Mouse (Mus musculus): Measurements from ENCODE around the gene Lama4. TPM values are rescaled to one million over a fixed set of nuclear protein-coding genes. Genes with fewer than 3 reads are reported as not detected.

Gene Lama4
- polyA plus RNA-seq, 1 experiment from 2014 or later = 17.5 TPM

DNA sequence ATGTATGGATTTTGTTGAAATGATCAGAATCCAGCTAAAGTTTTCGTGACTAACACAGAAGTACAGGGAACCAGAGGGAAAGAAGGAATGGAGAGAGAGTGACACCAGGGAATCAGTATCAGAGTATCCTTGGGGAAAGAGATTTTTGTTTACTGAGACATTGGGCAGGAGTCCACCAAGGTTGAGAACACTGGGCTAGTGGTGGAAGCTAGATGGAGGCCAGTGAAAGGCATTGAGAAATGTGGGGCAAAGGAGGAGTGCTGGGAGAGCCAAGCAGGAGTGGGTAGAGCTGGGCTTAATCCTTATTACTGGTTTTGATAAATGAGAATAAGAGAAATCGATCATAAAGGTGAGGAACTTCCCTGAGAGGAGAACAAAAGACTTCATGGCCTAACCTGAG, 4.2 kb downstream of the Lama4 start:
- 87% methylated on average over 2 of the region's 2 CpGs for WGBS
- no peak overlapping the region for H3K4me3 ChIP-seq (replicated peaks; ENCODE audit: low read length)
- H3K4me2 ChIP-seq (ENCODE audit: low read length) = no peak overlapping the region
- H3K27me3 ChIP-seq (replicated peaks; ENCODE audit: control insufficient read depth, insufficient read depth, low read length) = no peaks in the 10 kb centered on the region
- H3K27ac ChIP-seq (ENCODE audit: low read length) = no peak overlapping the region
- H3K4me1 ChIP-seq (replicated peaks; ENCODE audit: control insufficient read depth, insufficient read depth, low read length) = peaks cover 12% of the 10 kb centered on the region
- H3K9ac ChIP-seq (replicated peaks; ENCODE audit: low read depth, low read length) = no peak overlapping the region
- H3K9me3 ChIP-seq (ENCODE audit: control insufficient read depth, low read length) = no peaks in the 10 kb centered on the region
- no peaks in the 10 kb centered on the region for H3K36me3 ChIP-seq (ENCODE audit: control insufficient read depth, insufficient read depth)
- ATAC-seq = no peak

DNA sequence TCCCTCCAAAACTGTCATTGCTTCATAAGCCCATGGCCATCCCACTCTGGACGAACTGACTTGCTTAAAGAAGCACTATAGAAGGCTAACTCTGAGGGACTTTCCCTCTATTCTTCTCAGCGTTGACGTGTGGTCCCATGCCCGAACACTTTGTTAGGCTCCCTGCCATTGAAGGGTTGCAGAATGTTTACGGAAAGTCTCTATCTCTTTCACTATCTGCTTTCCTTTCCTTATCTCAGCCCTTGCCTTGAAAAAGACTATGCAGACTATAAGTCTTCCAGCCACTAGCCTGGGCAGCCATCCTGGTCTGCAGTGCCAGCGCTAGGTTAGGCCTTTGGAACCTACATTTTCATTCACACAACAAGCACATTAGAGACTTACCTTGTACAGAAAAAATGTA, 4.7 kb downstream of the Lama4 start:
- Histone ChIP-seq H3K9me3 (ENCODE audit: control insufficient read depth, low read length) (no peaks in the 10 kb centered on the region), H3K27ac (ENCODE audit: low read length) (no peak overlapping the region), H3K9ac (replicated peaks; ENCODE audit: low read depth, low read length) (no peak overlapping the region), H3K4me3 (replicated peaks; ENCODE audit: low read length) (no peak overlapping the region), H3K4me1 (replicated peaks; ENCODE audit: control insufficient read depth, insufficient read depth, low read length) (peaks cover 10% of the 10 kb centered on the region), H3K36me3 (ENCODE audit: control insufficient read depth, insufficient read depth) (no peaks in the 10 kb centered on the region), H3K4me2 (ENCODE audit: low read length) (no peak overlapping the region), H3K27me3 (replicated peaks; ENCODE audit: control insufficient read depth, insufficient read depth, low read length) (no peaks in the 10 kb centered on the region)
- ATAC-seq = no peak
- 90% methylated on average over 6 of the region's 6 CpGs for WGBS

DNA sequence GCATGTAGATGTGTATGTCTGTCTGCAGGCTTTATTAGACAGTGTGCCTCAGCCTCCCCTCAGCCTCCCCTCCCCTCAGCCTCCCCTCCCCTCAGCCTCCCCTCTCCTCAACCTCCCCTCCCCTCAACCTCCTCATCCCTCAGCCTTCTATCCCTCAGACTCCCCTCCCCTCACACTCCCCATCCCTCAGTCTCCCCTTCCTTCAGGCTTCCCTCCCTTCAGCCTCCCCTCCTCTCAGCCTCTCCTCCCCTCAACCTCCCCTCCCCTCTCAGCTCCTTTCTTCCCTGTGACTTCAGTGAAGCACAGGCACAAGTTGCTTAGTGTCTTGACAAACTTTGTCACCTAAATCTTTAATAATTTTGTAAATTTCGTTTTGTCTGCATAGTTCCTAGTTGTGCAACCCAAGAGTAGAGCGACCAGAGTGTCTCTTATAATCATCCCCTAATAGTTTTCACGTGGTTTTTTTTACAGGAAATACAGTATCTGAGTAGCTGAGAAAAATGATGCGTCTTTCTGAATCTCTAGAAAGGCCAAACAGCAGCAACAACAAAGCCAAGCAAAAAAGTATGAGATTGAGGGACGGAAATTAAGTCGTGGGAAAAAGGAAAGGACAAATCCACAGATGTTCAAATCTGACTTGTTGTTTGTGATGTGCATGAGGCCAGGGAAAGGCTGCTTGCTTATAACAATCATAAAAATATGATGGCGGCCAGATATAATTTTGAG, 7.1 kb downstream of the Lama4 start:
- Histone ChIP-seq H3K9ac (replicated peaks; ENCODE audit: low read depth, low read length) (no peak overlapping the region), H3K4me3 (replicated peaks; ENCODE audit: low read length) (no peak overlapping the region), H3K9me3 (ENCODE audit: control insufficient read depth, low read length) (no peaks in the 10 kb centered on the region), H3K36me3 (ENCODE audit: control insufficient read depth, insufficient read depth) (no peaks in the 10 kb centered on the region), H3K27me3 (replicated peaks; ENCODE audit: control insufficient read depth, insufficient read depth, low read length) (no peaks in the 10 kb centered on the region), H3K4me1 (replicated peaks; ENCODE audit: control insufficient read depth, insufficient read depth, low read length) (no peaks in the 10 kb centered on the region), H3K27ac (ENCODE audit: low read length) (no peak overlapping the region), H3K4me2 (ENCODE audit: low read length) (no peak overlapping the region)
- no peak for ATAC-seq
- WGBS = 72% methylated on average over 7 of the region's 7 CpGs

DNA sequence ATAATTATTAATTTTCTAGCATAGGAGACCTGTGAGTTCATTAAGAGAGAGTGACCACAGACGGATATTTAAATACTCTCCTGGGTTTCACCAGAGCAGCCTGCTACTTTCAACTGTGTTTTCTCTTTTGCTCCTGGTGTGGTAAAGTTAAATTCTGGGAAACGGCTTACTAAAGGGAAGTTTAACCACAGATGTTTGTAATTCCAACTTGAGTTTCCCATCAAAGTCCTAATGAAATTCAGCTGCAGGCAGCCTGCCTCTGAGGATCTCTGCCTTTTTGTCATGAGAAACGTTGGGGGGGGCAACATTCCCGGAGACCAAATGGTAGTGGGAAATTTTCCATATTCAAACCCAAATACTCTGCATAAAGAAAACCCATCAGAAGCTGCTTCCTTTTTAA, 7.7 kb downstream of the Lama4 start:
- no peaks in the 10 kb centered on the region for H3K36me3 ChIP-seq (ENCODE audit: control insufficient read depth, insufficient read depth)
- no peaks in the 10 kb centered on the region for H3K4me1 ChIP-seq (replicated peaks; ENCODE audit: control insufficient read depth, insufficient read depth, low read length)
- H3K4me3 ChIP-seq (replicated peaks; ENCODE audit: low read length) = no peak overlapping the region
- H3K4me2 ChIP-seq (ENCODE audit: low read length) = no peak overlapping the region
- no peaks in the 10 kb centered on the region for H3K9me3 ChIP-seq (ENCODE audit: control insufficient read depth, low read length)
- WGBS = 58% methylated on average over 4 of the region's 4 CpGs
- no peak for ATAC-seq
- H3K9ac ChIP-seq (replicated peaks; ENCODE audit: low read depth, low read length) = no peak overlapping the region
- no peak overlapping the region for H3K27ac ChIP-seq (ENCODE audit: low read length)
- H3K27me3 ChIP-seq (replicated peaks; ENCODE audit: control insufficient read depth, insufficient read depth, low read length) = no peaks in the 10 kb centered on the region

DNA sequence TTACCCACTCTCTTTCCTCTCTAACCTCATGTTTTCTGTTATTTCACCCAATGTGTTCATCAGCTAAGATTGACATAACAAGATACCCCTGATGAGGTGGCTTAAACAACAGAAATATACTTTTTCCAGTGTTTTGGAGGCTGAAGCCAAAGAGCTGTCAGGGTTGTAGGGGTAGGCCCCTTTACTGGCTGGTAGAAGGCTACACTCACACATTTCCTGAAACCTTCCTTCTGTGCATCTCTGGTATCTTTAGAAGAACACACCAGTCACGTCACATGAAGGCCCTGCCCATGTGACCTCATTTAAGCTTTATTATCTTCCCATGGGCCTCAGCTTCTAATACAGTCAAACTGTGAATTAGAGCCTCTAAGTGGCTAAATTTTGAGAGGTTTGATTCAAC, 12.9 kb downstream of the Lama4 start:
- no peaks in the 10 kb centered on the region for H3K27me3 ChIP-seq (replicated peaks; ENCODE audit: control insufficient read depth, insufficient read depth, low read length)
- H3K4me2 ChIP-seq (ENCODE audit: low read length) = no peak overlapping the region
- ATAC-seq = no peak
- H3K27ac ChIP-seq (ENCODE audit: low read length) = no peak overlapping the region
- WGBS = 74% methylated on average over 1 of the region's 1 CpGs
- no peaks in the 10 kb centered on the region for H3K4me1 ChIP-seq (replicated peaks; ENCODE audit: control insufficient read depth, insufficient read depth, low read length)
- no peak overlapping the region for H3K4me3 ChIP-seq (replicated peaks; ENCODE audit: low read length)
- no peaks in the 10 kb centered on the region for H3K36me3 ChIP-seq (ENCODE audit: control insufficient read depth, insufficient read depth)
- no peak overlapping the region for H3K9ac ChIP-seq (replicated peaks; ENCODE audit: low read depth, low read length)
- H3K9me3 ChIP-seq (ENCODE audit: control insufficient read depth, low read length) = no peaks in the 10 kb centered on the region

DNA sequence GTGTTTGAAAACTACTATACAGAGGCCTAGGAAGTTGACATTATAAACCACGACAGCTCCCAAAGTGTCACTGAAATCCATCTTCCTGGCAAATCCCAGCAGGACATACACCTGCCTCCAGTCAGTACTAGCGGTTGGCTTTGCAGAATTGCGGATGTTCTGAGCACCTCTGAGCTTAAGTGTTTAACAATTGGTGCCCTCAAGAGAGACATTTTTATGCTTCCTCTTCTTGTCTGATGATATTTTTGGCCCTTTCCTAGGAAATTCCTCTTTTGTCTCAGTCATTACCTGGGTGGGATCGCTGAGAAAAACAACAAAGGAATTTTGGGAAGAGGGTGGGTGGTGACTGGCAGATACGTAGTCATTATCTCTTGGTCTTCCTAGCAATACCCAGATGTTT, 14.4 kb downstream of the Lama4 start:
- WGBS = 88% methylated on average over 5 of the region's 5 CpGs

DNA sequence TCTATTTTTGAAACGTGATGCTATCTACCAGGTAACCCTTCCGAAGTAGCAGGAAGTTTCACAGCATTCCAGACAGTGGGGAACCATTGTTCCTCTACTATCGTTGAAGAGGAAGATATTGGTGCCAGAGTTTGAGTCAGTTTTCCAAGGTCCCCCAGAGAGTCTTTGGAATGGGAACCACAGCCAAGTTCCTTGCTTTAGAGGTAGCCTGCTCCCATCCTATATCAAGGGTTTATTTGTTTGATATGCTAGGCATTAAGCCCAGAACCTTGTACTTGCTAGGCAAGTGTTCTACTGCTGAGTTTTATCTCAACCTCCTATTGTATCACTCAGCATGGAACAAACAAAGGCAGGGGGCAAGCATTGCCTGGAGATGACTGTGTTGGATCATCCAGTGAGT, 15.7 kb downstream of the Lama4 start:
- ATAC-seq = no peak
- Histone ChIP-seq H3K4me3 (replicated peaks; ENCODE audit: low read length) (no peak overlapping the region), H3K27ac (ENCODE audit: low read length) (no peak overlapping the region), H3K27me3 (replicated peaks; ENCODE audit: control insufficient read depth, insufficient read depth, low read length) (no peaks in the 10 kb centered on the region), H3K4me2 (ENCODE audit: low read length) (no peak overlapping the region), H3K4me1 (replicated peaks; ENCODE audit: control insufficient read depth, insufficient read depth, low read length) (no peaks in the 10 kb centered on the region), H3K9ac (replicated peaks; ENCODE audit: low read depth, low read length) (no peak overlapping the region), H3K9me3 (ENCODE audit: control insufficient read depth, low read length) (no peaks in the 10 kb centered on the region), H3K36me3 (ENCODE audit: control insufficient read depth, insufficient read depth) (no peaks in the 10 kb centered on the region)
- 75% methylated on average over 3 of the region's 3 CpGs for WGBS

More for the DNA sequence above, 14.4 kb downstream of the Lama4 start:
- Histone ChIP-seq H3K27ac (ENCODE audit: low read length) (no peak overlapping the region), H3K27me3 (replicated peaks; ENCODE audit: control insufficient read depth, insufficient read depth, low read length) (no peaks in the 10 kb centered on the region), H3K9ac (replicated peaks; ENCODE audit: low read depth, low read length) (no peak overlapping the region), H3K4me3 (replicated peaks; ENCODE audit: low read length) (no peak overlapping the region), H3K4me2 (ENCODE audit: low read length) (no peak overlapping the region), H3K9me3 (ENCODE audit: control insufficient read depth, low read length) (no peaks in the 10 kb centered on the region), H3K4me1 (replicated peaks; ENCODE audit: control insufficient read depth, insufficient read depth, low read length) (no peaks in the 10 kb centered on the region), H3K36me3 (ENCODE audit: control insufficient read depth, insufficient read depth) (no peaks in the 10 kb centered on the region)
- no peak for ATAC-seq

DNA sequence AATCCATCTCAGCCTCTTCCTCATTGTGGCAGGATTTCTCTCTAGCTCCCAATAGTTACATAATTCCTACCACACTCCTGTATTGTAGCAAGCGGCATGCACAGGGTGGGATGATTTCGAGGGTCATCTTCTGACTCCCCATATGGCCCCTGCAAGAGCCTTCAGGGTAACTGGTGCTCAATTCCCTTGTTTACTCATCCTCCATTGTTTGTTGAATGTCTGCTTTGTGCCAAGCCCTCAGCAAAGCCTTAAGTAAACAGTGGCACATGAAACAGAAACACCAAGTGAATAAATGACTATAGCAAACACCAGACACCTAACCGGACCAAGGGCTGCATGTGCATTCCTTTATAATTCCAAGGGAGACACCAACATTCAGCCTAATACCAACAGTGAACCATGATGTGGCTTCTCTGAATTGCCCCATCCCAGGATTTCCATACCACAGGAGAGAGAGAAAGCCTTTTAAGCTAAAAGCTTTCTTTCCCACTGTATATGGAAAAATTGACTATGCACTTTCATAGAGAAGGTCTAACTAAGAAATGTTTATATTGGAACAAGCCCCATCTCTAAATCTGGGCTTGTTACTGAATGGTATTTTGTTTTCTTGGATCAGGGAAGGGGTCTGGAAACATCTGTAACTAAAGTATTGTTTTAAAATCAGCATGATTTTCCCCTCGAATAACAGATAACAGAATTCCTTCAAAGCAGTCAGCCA, 19.2 kb downstream of the Lama4 start:
- Histone ChIP-seq H3K27ac (ENCODE audit: low read length) (no peak overlapping the region), H3K9me3 (ENCODE audit: control insufficient read depth, low read length) (no peaks in the 10 kb centered on the region), H3K27me3 (replicated peaks; ENCODE audit: control insufficient read depth, insufficient read depth, low read length) (no peaks in the 10 kb centered on the region), H3K4me2 (ENCODE audit: low read length) (no peak overlapping the region), H3K4me3 (replicated peaks; ENCODE audit: low read length) (no peak overlapping the region), H3K36me3 (ENCODE audit: control insufficient read depth, insufficient read depth) (no peaks in the 10 kb centered on the region), H3K4me1 (replicated peaks; ENCODE audit: control insufficient read depth, insufficient read depth, low read length) (no peaks in the 10 kb centered on the region), H3K9ac (replicated peaks; ENCODE audit: low read depth, low read length) (no peak overlapping the region)
- ATAC-seq = no peak
- WGBS = 79% methylated on average over 4 of the region's 4 CpGs

DNA sequence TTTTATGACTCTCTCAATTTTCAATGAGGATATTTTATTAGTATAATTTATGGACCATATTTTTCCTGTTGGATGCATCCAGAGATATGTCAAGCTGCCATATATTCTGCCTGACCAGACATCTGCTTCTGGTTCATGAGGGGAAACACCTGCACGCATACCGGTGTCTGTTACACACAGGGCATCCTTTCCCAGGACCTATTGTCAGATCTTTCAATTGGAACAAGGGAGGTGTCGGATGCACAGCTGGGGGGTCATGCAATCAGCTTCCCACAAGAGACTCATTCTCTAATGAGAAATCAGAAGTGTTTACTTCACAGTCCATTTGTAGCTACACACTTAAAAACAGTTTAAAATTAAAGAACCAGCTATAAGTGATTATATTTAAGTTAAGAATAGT, 20.7 kb downstream of the Lama4 start:
- Histone ChIP-seq H3K36me3 (ENCODE audit: control insufficient read depth, insufficient read depth) (no peaks in the 10 kb centered on the region), H3K9ac (replicated peaks; ENCODE audit: low read depth, low read length) (no peak overlapping the region), H3K4me2 (ENCODE audit: low read length) (no peak overlapping the region), H3K27me3 (replicated peaks; ENCODE audit: control insufficient read depth, insufficient read depth, low read length) (no peaks in the 10 kb centered on the region), H3K9me3 (ENCODE audit: control insufficient read depth, low read length) (no peaks in the 10 kb centered on the region), H3K4me1 (replicated peaks; ENCODE audit: control insufficient read depth, insufficient read depth, low read length) (no peaks in the 10 kb centered on the region), H3K27ac (ENCODE audit: low read length) (no peak overlapping the region), H3K4me3 (replicated peaks; ENCODE audit: low read length) (no peak overlapping the region)
- ATAC-seq = no peak
- 72% methylated on average over 3 of the region's 3 CpGs for WGBS
